Mouse (Mus musculus) c-Kit-positive CD71-positive TER-119-negative erythroid progenitor cells, embryonic 14.5 days (primary cell): ENCODE results near the gene Nfrkb.
A peak's percentile ranks its signal among the peaks of the same experiment; 100 is the strongest.

Source experiments
- DNase-seq: peaks from one replicate; pipeline ENCODE4 v3.0.0-alpha.2; 2013; ENCODE audit warnings: low read depth

Gene Nfrkb

GRCm38 (mm10) chr9:31385947-31386354 lies at the start of gene Nfrkb:
Gene Nfrkb (plus strand): TSS chr9:31386192.
- peak; percentile 87 for DNase-seq

DNA sequence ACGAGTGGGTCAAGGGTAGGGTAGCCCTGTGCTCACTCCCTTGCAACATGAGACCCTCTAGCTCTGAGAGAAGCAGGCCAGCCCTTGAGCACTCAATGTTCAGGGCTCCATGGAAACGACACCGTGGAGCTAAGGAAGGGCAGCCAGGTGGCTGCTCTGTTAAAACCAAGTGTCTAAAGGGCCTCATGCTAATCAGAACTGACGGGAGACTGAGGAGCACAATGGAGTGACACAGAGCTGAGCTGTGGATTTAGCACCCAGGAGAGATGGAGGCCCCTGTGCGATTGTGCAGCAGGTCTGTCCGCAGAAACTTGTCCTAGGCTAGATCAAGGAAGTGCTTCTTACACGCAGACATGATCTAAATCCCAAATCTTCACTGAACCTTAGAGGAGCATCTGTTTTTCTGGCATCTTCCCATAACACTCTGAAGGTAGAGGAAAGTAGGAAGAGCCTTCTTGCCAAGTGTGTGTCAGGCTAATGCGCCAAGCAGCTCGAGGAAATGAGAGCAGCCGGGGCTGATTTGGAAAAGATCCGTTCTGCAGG lies 41.6 kb upstream of the Nfrkb start:
- no peak for DNase-seq

- DNase-seq, result no peak
Measured at GRCm38 (mm10) chr9:31346575-31347080, 39.4 kb upstream of the Nfrkb start.

GRCm38 (mm10) chr9:31348458-31348857 lies 37.5 kb upstream of the Nfrkb start:
- no peak for DNase-seq

DNA sequence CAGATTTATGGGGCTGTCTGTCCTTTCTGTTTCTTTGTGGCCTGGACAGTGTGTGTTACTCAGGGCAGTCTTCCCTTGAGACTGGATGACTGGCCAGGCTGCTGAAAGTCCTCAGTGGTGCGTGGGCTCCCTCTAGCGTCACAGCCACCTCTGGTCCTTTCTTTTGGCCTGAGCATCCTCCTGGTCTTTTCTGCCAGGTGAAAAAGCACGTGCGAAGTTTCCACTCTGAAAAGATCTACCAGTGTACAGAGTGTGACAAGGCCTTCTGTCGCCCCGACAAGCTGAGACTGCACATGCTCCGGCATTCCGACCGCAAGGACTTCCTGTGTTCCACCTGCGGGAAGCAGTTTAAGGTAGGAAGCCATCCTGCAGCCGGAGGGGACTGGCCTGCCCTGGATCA lies 37.1 kb upstream of the Nfrkb start:
- peak; percentile 28 for DNase-seq

- no peak for DNase-seq
Measured at GRCm38 (mm10) chr9:31352716-31353115, 33.3 kb upstream of the Nfrkb start.

GRCm38 (mm10) chr9:31353518-31353917 lies 32.5 kb upstream of the Nfrkb start:
- DNase-seq, result no peak

DNA sequence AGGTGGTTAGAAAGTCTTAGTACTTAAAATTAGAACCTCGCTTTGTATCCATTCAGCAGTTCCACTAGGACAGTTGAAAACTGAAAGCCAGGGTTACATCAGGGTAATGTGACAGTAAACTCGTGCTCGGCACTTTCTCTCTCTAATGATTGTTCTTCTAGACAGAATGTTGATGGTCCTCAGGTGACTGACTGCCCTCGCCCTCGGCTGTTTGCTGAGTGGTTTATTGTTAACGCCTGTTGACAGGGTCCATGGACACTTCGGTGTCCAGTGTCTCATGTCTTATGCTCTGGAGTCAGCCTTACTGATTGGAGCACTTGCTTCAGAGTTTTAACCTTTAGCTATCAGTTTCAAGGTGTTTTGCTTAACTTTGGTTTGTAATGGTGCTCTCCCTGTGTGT lies 31.9 kb upstream of the Nfrkb start:
- no peak for DNase-seq

GRCm38 (mm10) chr9:31363698-31364609 lies 22.0 kb upstream of the Nfrkb start:
- no peak for DNase-seq

DNA sequence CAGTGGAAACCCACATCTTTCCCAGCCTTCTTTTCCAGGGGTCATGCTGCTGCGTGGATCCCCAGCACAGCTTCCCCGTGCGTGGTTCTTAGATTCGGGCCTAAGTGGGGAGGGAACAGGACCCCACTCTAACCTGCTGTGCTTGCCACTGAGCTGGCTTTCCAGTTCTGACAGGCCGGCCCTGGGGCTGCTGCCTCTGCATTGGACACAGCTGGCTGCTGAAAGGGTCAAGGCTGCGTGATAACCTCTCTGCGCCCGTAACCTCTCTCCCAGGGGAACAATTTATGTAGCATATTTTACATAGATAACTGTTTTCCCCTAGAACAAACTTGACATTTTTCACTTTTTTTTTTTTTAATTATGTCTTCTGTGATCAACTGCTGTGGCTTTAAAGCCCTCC lies 20.9 kb upstream of the Nfrkb start:
- DNase-seq, result no peak

DNA sequence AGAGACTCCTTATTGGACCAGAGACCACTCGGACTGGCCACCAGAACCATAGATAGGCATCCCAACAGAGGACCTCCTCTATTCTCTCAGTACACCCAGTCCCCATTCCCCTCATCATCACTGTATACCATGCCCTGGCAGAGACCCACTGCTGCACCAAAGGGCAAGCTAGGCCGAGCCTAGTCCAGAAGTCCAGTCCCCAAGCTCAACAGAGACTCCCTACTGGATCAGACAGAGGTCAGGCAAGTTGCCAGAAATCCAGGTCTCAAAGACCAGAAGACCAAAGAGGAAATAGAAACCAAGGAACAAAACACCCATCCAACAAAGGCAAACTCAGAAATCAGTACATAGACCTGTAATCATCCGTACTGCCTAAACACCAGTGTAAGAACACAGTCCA lies 14.3 kb upstream of the Nfrkb start:
- no peak for DNase-seq

DNA sequence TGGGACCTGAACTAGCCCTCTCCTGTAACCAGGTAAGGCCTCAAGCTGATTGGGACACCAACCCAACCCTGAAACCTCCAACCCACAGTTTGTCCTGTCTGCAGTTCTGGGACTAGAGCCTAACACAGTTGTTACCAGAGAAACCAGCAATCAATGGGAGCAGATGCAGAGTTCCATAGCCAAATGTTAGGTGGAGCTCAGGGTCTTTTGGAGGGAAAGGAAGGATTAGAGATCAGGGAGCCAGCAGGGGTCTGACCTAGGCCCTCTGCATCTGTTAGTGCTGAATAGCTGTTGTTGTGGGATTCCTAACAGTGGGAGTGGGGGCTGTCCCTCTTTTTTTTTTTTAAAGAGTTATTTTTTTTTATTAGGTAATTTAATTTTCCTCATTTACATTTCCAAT lies 9.3 kb upstream of the Nfrkb start:
- DNase-seq, result no peak

DNA sequence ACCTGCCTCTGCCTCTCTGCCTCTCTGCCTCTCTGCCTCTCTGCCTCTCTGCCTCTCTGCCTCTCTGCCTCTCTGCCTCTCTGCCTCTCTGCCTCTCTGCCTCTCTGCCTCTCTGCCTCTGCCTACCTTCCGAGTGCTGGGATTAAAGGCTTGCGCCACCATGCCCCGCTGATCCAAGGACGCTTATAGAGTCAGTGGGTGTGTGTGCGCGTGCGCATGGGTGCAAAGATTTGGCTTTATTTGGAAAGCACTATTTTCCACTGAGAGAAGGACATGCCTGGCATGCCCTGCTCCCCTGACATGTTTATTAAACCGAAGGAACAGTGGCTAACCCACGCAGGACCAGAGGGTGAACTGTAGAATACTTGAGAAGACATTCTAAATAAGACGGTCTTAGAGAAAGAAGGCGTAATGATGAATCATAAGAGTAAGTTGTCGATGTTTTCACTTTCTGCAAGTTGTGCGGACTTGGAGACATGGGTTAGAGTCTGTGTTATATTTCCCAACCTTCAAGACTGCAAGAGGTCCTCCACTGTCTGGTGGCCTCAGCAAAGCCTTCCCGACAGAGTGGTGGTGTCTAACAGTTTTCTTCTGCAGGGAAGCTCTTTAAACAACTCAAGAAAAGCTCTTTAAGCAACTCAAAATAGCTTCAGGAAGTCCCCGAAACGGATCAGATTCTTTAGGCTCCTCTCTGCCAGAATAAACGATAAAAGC lies 1.0 kb upstream of the Nfrkb start:
- no peak for DNase-seq

DNA sequence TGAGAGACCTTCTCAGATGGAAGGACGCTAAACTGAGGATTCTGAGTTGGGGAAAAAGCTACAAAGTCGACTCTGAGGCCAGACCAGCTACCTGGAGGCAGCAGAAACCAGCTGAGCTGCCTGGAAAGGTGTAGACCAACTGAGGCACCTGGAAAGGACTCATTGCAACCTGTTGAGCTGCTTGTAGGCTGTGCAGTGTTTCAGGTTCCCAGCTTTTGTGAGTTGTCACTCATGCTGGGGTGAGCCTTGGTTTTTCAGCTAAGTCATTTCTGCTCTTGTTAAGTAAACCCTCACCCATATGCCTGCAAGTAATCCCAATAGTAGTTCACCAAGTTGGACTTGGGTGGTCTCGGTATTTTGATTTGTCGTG lies 507 bp upstream of the Nfrkb start:
- DNase-seq, result no peak

DNA sequence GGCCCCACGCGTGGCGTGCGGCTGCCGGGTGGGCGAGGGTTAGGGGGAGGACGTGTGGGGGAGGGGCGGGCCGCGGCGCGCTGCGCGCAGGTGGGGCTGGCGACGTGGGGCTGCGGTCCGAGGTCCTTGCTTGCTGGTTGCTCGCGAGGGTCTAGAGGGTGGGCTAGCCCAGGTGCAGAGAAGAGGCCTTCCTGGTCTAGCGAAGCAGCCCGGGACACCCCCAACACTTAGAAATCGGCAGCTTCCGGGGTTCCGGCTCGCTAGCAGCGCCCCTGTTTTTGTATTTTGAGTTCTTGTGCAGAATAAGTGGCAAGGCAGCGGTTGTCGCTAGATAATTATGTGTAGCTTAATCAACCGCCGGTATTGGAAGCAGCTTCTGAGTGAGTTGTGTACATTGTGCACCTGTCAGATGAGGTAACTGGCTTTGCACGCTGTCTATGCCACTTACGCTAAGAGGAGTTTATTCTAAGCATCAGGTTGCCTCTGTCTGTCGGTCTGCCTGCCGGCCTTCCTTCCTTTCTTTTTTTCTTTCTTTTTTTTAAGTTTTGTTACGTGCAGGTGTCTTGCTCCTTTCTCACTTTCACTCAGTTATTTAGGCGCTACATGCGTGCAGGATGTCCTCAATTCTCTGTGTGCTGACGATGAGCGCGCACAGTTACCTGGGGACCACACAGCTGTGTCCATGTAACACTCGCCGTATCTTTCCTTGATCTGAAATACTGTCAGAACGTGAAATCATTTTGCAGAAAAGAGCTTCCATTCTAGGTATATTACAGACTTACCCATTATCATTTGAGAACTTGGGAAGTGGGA lies 582 bp downstream of the Nfrkb start:
- peak; percentile 22 for DNase-seq

- no peak for DNase-seq
Measured at GRCm38 (mm10) chr9:31387206-31387605, 1.2 kb downstream of the Nfrkb start.

DNA sequence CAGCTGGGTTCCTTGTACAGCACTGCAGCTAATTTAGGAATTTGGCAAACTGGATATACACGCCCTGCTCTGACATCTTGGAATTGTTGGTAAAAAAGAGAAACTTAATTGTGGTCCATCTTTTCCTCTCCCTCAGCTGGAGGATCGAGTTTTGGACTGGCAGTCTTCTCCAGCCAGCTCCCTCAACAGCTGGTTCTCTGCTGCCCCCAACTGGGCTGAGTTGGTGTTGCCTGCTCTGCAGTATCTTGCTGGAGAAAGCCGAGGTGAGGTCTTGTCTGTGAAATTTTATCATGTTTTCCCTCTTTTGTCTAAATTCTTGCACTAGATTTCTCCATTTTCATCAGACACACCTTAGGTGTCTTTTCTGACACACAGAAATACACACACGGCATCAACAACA lies 14.4 kb downstream of the Nfrkb start:
- peak; percentile 47 for DNase-seq

- DNase-seq, result no peak
Measured at GRCm38 (mm10) chr9:31404311-31404710, 18.3 kb downstream of the Nfrkb start.

- DNase-seq, result no peak
Measured at GRCm38 (mm10) chr9:31405217-31405616, 19.2 kb downstream of the Nfrkb start.

- no peak for DNase-seq
Measured at GRCm38 (mm10) chr9:31412165-31412564, 26.2 kb downstream of the Nfrkb start.

GRCm38 (mm10) chr9:31418821-31419220 lies 32.8 kb downstream of the Nfrkb start:
- DNase-seq, result no peak

DNA sequence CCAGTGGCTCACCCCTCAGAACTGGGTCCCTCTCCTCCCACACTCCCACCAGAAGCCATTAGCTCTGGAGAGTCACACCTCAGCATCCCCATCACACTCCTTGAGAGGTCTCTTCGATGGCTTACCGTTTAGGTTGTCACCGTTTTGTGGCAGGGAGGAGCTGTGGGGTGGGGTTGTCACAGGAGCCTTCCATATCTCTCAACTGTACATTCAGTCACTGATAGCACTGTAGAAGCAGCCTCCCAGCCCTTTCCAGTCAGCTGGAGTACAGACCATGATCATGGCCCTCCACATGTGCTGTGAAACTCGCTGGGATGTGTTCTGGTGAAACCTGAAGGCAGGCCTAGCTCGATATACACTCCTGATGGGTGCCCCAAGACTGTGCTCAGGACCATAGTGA lies 36.2 kb downstream of the Nfrkb start:
- DNase-seq, result peak; percentile 30
